Mouse (Mus musculus) CH12.LX (cell line): ENCODE data around the gene Sept5. TPM values are rescaled to one million over a fixed set of nuclear protein-coding genes. Genes with fewer than 3 reads are reported as not detected.

Source experiments
- DNase-seq: peaks from one replicate; pipeline ENCODE4 v3.0.0-alpha.2; 2013; ENCODE audit errors: extremely low read depth
- H3K27ac ChIP-seq: 2 replicates; pipeline ENCODE4 v1.5.1; 2012; ENCODE audit warnings: low read depth, mild to moderate bottlenecking, control low read depth, moderate library complexity; ENCODE audit not compliant: insufficient read depth
- H3K27me3 ChIP-seq: replicated peaks from 2 replicates; pipeline ENCODE3; 2012; ENCODE audit warnings: inconsistent platforms
- H3K36me3 ChIP-seq, 2 experiments: replicated peaks in 1 of 2; 2 replicates each; pipeline versions ENCODE3 to v1.6.1; 2012; ENCODE audit warnings: inconsistent platforms in 1 of 2, low read length in 1 of 2, mild to moderate bottlenecking in 1 of 2, mixed read lengths in 1 of 2, moderate library complexity in 1 of 2; ENCODE audit not compliant: control insufficient read depth in 1 of 2, insufficient read depth in 1 of 2
- H3K4me1 ChIP-seq, 2 experiments: 2 replicates each; pipeline ENCODE4 v1.6.1; 2012; ENCODE audit warnings: inconsistent platforms in 1 of 2, moderate library complexity in 1 of 2; ENCODE audit not compliant: insufficient read depth in 2 of 2, control insufficient read depth in 1 of 2
- H3K4me2 ChIP-seq: 2 replicates; pipeline ENCODE4 v1.6.1; 2012; ENCODE audit warnings: low read depth, mild to moderate bottlenecking, control low read depth; ENCODE audit not compliant: poor library complexity, insufficient read depth, severe bottlenecking
- H3K4me3 ChIP-seq, 3 experiments: fragments of 150-350 bp in 1 of 3; sonication (generic) in 1 of 3; replicated peaks in 1 of 3; 2 replicates each; pipeline versions ENCODE3 to v1.5.1; 2011 to 2012; ENCODE audit warnings: low read depth in 2 of 3, low read length in 2 of 3, mild to moderate bottlenecking in 2 of 3, moderate library complexity in 2 of 3, control low read depth in 1 of 3, improper control_type of control experiment in 1 of 3, inconsistent platforms in 1 of 3, mixed read lengths in 1 of 3; ENCODE audit not compliant: poor library complexity in 1 of 3
- H3K79me2 ChIP-seq: replicated peaks from 2 replicates; pipeline ENCODE4 v1.6.1; 2012; ENCODE audit warnings: mild to moderate bottlenecking, moderate library complexity; ENCODE audit not compliant: control insufficient read depth, poor library complexity, insufficient read depth, severe bottlenecking; ENCODE audit errors: extremely low read depth
- H3K9ac ChIP-seq: 2 replicates; pipeline ENCODE4 v1.6.1; 2012; ENCODE audit warnings: low read depth, mild to moderate bottlenecking, control low read depth, moderate library complexity; ENCODE audit not compliant: insufficient read depth
- H3K9me3 ChIP-seq: replicated peaks from 2 replicates; pipeline ENCODE3; 2012; ENCODE audit warnings: low read length, inconsistent platforms, mixed read lengths
- CHD2 ChIP-seq: IDR thresholded peaks from 2 replicates; pipeline ENCODE4 v1.6.1; 2011; ENCODE audit warnings: low read length, improper control_type of control experiment
- CTCF ChIP-seq, 2 experiments: IDR thresholded peaks in 1 of 2; conservative IDR thresholded peaks in 1 of 2; 2 replicates each; pipeline ENCODE4 v1.5.1; 2011 to 2012; ENCODE audit warnings: low read depth in 2 of 2, low read length in 2 of 2, improper control_type of control experiment in 1 of 2, inconsistent platforms in 1 of 2, mild to moderate bottlenecking in 1 of 2, moderate library complexity in 1 of 2
- E2F4 ChIP-seq: IDR thresholded peaks from 2 replicates; pipeline ENCODE4 v1.6.1; 2011; ENCODE audit warnings: low read depth, low read length, improper control_type of control experiment; ENCODE audit not compliant: insufficient replicate concordance
- EP300 ChIP-seq: IDR thresholded peaks from 2 replicates; pipeline ENCODE4 v1.6.1; 2011; ENCODE audit warnings: low read length, improper control_type of control experiment
- ETS1 ChIP-seq: conservative IDR thresholded peaks from 2 replicates; pipeline ENCODE4 v1.6.1; 2012; ENCODE audit warnings: low read depth, mild to moderate bottlenecking, inconsistent platforms, low read length, improper control_type of control experiment, moderate library complexity
- GABPA ChIP-seq: IDR thresholded peaks from 2 replicates; pipeline ENCODE4 v1.6.1; 2012; ENCODE audit warnings: low read depth, low read length, improper control_type of control experiment, inconsistent platforms; ENCODE audit not compliant: insufficient replicate concordance
- HCFC1 ChIP-seq: IDR thresholded peaks from 2 replicates; pipeline ENCODE4 v1.6.1; 2012; ENCODE audit warnings: low read depth, mild to moderate bottlenecking, inconsistent platforms, low read length, improper control_type of control experiment
- MAFK ChIP-seq: IDR thresholded peaks from 2 replicates; pipeline ENCODE4 v1.6.1; 2011; ENCODE audit warnings: low read length, improper control_type of control experiment; ENCODE audit not compliant: insufficient replicate concordance
- MAX ChIP-seq: IDR thresholded peaks from 2 replicates; pipeline ENCODE4 v1.6.1; 2011; ENCODE audit warnings: low read length, improper control_type of control experiment
- NELFE ChIP-seq: IDR thresholded peaks from 2 replicates; pipeline ENCODE4 v1.6.1; 2011; ENCODE audit warnings: low read depth, low read length, improper control_type of control experiment
- POLR2A ChIP-seq: IDR thresholded peaks from 2 replicates; pipeline ENCODE4 v1.6.1; 2011; ENCODE audit warnings: low read depth, mild to moderate bottlenecking, improper control_type of control experiment, low read length
- SIN3A ChIP-seq: IDR thresholded peaks from 2 replicates; pipeline ENCODE4 v1.6.1; 2012; ENCODE audit warnings: low read length, improper control_type of control experiment, inconsistent platforms
- TBP ChIP-seq: conservative IDR thresholded peaks from 2 replicates; pipeline ENCODE4 v1.6.1; 2011; ENCODE audit warnings: low read depth, low read length, improper control_type of control experiment
- USF1 ChIP-seq: IDR thresholded peaks from 2 replicates; pipeline ENCODE4 v1.6.1; 2014; ENCODE audit warnings: low read depth, mild to moderate bottlenecking, inconsistent platforms, low read length, improper control_type of control experiment
- ZC3H11A ChIP-seq: IDR thresholded peaks from 2 replicates; pipeline ENCODE4 v1.6.1; 2012; ENCODE audit warnings: low read depth, mild to moderate bottlenecking, inconsistent platforms, low read length, improper control_type of control experiment
- ZKSCAN1 ChIP-seq: IDR thresholded peaks from 2 replicates; pipeline ENCODE4 v1.6.1; 2012; ENCODE audit warnings: low read depth, inconsistent platforms, low read length, improper control_type of control experiment, borderline replicate concordance
- ZMIZ1 ChIP-seq: IDR thresholded peaks from 2 replicates; pipeline ENCODE4 v1.6.1; 2012; ENCODE audit warnings: low read depth, mild to moderate bottlenecking, inconsistent platforms, low read length, improper control_type of control experiment
- ZNF384 ChIP-seq: IDR thresholded peaks from 2 replicates; pipeline ENCODE4 v1.6.1; 2012; ENCODE audit warnings: low read depth, low read length, improper control_type of control experiment, inconsistent platforms
- dilution Hi-C: fragments of 300-500 bp; cut with MboI; formaldehyde crosslinking; loops from 2 replicates; pipeline ENCODE4 v1.14.3; 2020; ENCODE audit warnings: low sequenced_read_pairs; ENCODE audit not compliant: extremely low pct_unique_long_range_greater_than_20kb, extremely low pct_ligation_motif_present
- in situ Hi-C: fragments of 300-500 bp; cut with MboI; formaldehyde crosslinking; loops from 3 replicates; pipeline ENCODE4 v1.14.3; 2019; ENCODE audit warnings: low sequenced_read_pairs, low pct_ligation_motif_present, low pct_unique_long_range_greater_than_20kb, mixed read lengths
- polyA plus RNA-seq: library from polyadenylated mRNA; unstranded; fragments of >175 nt; gene quantifications from 2 replicates; pipeline ENCODE4 v1.2.1, GENCODE M21; 2012; ENCODE audit warnings: low read depth; ENCODE audit not compliant: insufficient read length
- total RNA-seq, 2 experiments: library from RNA; depleted of rRNA; stranded (reverse); fragments of 300-350 nt in 1 of 2; fragments of >200 nt in 1 of 2; gene quantifications; 2 replicates each; pipeline ENCODE4 v1.2.3; 2012 to 2014

The Sept5 gene
- total and polyA plus RNA-seq, 3 experiments = 0.56 to 3.9 (median 0.63) TPM

- no peaks in the 10 kb centered on the region for H3K27me3 ChIP-seq
- dilution Hi-C loops (no loop called here), in situ Hi-C loops (no loop called here)
- H3K4me2 ChIP-seq = no peak overlapping the region
- H3K4me3 ChIP-seq = no peak overlapping the region
- no peak overlapping the region for H3K27ac ChIP-seq
- H3K9ac ChIP-seq = no peak overlapping the region
- peaks cover 0 to 5% of the 10 kb centered on the region in 2 experiments; a peak in 2 of 4 replicates for H3K4me1 ChIP-seq
- no peaks in the 10 kb centered on the region for H3K79me2 ChIP-seq
- H3K36me3 ChIP-seq = no peaks in the 10 kb centered on the region
- no peak for DNase-seq
- TF ChIP-seq CHD2 = no peak
- no peak for TF ChIP-seq NELFE
- TF ChIP-seq GABPA = no peak
- no peak for TF ChIP-seq MAFK
- no peak for TF ChIP-seq ZC3H11A
- TF ChIP-seq ZMIZ1 = no peak
- no peak for TF ChIP-seq MAX
- TF ChIP-seq ZKSCAN1 = no peak
- no peak for TF ChIP-seq USF1
- no peak for TF ChIP-seq HCFC1
- no peak for TF ChIP-seq SIN3A
- TF ChIP-seq ETS1 = no peak
- TF ChIP-seq TBP = no peak
- TF ChIP-seq EP300 = no peak
- TF ChIP-seq CTCF (conservative IDR thresholded peaks at IDR 0.05 in 1 of 2, IDR thresholded peaks at IDR 0.05 in 1 of 2; ENCODE audit: low read depth in 2 of 2, low read length in 2 of 2) = no peak
- TF ChIP-seq POLR2A = no peak
- TF ChIP-seq ZNF384 = no peak
- TF ChIP-seq E2F4 = no peak
- H3K9me3 ChIP-seq = peaks cover 38% of the 10 kb centered on the region
Observed at GRCm38 (mm10) chr16:18581050-18581622, 48.6 kb downstream of the Sept5 start.

- H3K27me3 ChIP-seq = no peaks in the 10 kb centered on the region
- in situ Hi-C loops = no loop called here
- dilution Hi-C loops = no loop called here
Observed at GRCm38 (mm10) chr16:18580389-18580788, 49.4 kb downstream of the Sept5 start.

More at GRCm38 (mm10) chr16:18580389-18580788, 49.4 kb downstream of the Sept5 start:
- Histone ChIP-seq H3K4me2 (no peak overlapping the region), H3K9ac (no peak overlapping the region), H3K9me3 (peaks cover 30% of the 10 kb centered on the region), H3K27ac (no peak overlapping the region), H3K36me3 (no peaks in the 10 kb centered on the region), H3K4me1 (peaks cover 0 to 5% of the 10 kb centered on the region in 2 experiments; a peak in 2 of 4 replicates), H3K79me2 (no peaks in the 10 kb centered on the region), H3K4me3 (no peak overlapping the region)
- DNase-seq = no peak
- TF ChIP-seq NELFE = no peak
